In genomic region chr3:89305551-89306325, GRCm38 (mm10) we compare ENCODE assay signal across 15 mouse cellular contexts. TPM values are rescaled to one million over a fixed set of nuclear protein-coding genes. Genes with fewer than 3 reads are reported as not detected.
DNase-seq lines count a peak whose midpoint lies in the region; ATAC-seq and TF ChIP-seq lines count a peak whose summit lies in the region.
"Had no signal": no experiment of that assay in that cellular context is flagged by ENCODE, and none has a peak within 500 bp of the region (broad histone marks: within the 10 kb centered on the region; RNA-seq: fewer than 3 reads in every experiment).

No protein-coding gene starts in this region.

- no peak overlapping the region for H3K27ac ChIP-seq in heart, embryonic 16.5 days (ENCODE audit: low read length)
- H3K27ac ChIP-seq in midbrain, embryonic 10.5 days (replicated peaks) = 0 out of 2 replicates have a peak overlapping the region, but pooled peaks have one; percentile 43
- H3K27ac ChIP-seq in midbrain, embryonic 11.5 days (ENCODE audit: low read depth, low read length) = no peak overlapping the region
- H3K27ac ChIP-seq in kidney, embryonic 15.5 days = peak overlapping the region; percentile 41; the same call in 1 of the 2 replicates
- H3K27ac ChIP-seq in liver, postnatal 0 days (ENCODE audit: low read depth) = peak overlapping the region; percentile 55
- H3K27ac ChIP-seq: heart, adult 2 months; midbrain, embryonic 12.5 days; neural tube, embryonic 13.5 days had no signal

- WGBS in heart, embryonic 16.5 days = 65% methylated on average over 8 of the region's 8 CpGs
- WGBS in midbrain, embryonic 10.5 days = 68% methylated on average over 8 of the region's 8 CpGs
- WGBS in midbrain, embryonic 11.5 days = 72% methylated on average over 8 of the region's 8 CpGs
- WGBS in kidney, embryonic 15.5 days = 37% methylated on average over 8 of the region's 8 CpGs
- 65% methylated on average over 8 of the region's 8 CpGs for WGBS in liver, postnatal 0 days (ENCODE audit: insufficient replicate concordance)

- no peaks in the 10 kb centered on the region for H3K9me3 ChIP-seq in heart, embryonic 16.5 days (replicated peaks; ENCODE audit: control insufficient read depth, low read length)
- H3K9me3 ChIP-seq in midbrain, embryonic 10.5 days (replicated peaks) = no peaks in the 10 kb centered on the region
- no peaks in the 10 kb centered on the region for H3K9me3 ChIP-seq in midbrain, embryonic 11.5 days (ENCODE audit: control insufficient read depth, low read length)
- H3K9me3 ChIP-seq in kidney, embryonic 15.5 days (replicated peaks) = no peaks in the 10 kb centered on the region
- H3K9me3 ChIP-seq in liver, postnatal 0 days (ENCODE audit: low read length) = no peaks in the 10 kb centered on the region
- H3K9me3 ChIP-seq: G1E; midbrain, embryonic 12.5 days; neural tube, embryonic 13.5 days had no signal

- peak; percentile 18; the same call in 1 of the 2 replicates for ATAC-seq in heart, embryonic 16.5 days (replicated peaks; ENCODE audit: extremely low read depth, insufficient read depth, low FRiP score)
- ATAC-seq in midbrain, embryonic 11.5 days (ENCODE audit: low FRiP score) = no peak
- no peak for ATAC-seq in kidney, embryonic 15.5 days (replicated peaks; ENCODE audit: low FRiP score)
- peak; percentile 83 for ATAC-seq in liver, postnatal 0 days
- no peak for ATAC-seq in erythroid progenitor cell, adult 5-6 weeks (replicated peaks; ENCODE audit: low FRiP score, poor library complexity, severe bottlenecking)

- no peak overlapping the region for H3K9ac ChIP-seq in heart, embryonic 16.5 days (ENCODE audit: low read length)
- no peak overlapping the region for H3K9ac ChIP-seq in midbrain, embryonic 11.5 days (ENCODE audit: low read length)
- no peak overlapping the region for H3K9ac ChIP-seq in kidney, embryonic 15.5 days
- peak overlapping the region; percentile 34 for H3K9ac ChIP-seq in liver, postnatal 0 days (replicated peaks)
- H3K9ac ChIP-seq: midbrain, embryonic 12.5 days; neural tube, embryonic 13.5 days had no signal

- no peak overlapping the region for H3K4me3 ChIP-seq in heart, embryonic 16.5 days (ENCODE audit: low read length)
- no peak overlapping the region for H3K4me3 ChIP-seq in midbrain, embryonic 10.5 days
- H3K4me3 ChIP-seq in midbrain, embryonic 11.5 days (ENCODE audit: low read depth, low read length) = no peak overlapping the region
- no peak overlapping the region for H3K4me3 ChIP-seq in kidney, embryonic 15.5 days (replicated peaks)
- H3K4me3 ChIP-seq in liver, postnatal 0 days (ENCODE audit: low read depth, low read length) = no peak overlapping the region
- H3K4me3 ChIP-seq: heart, adult 2 months; midbrain, embryonic 12.5 days; neural tube, embryonic 13.5 days had no signal

- no peaks in the 10 kb centered on the region for H3K4me1 ChIP-seq in heart, embryonic 16.5 days (ENCODE audit: control insufficient read depth, insufficient read depth, low read length)
- peaks cover 18% of the 10 kb centered on the region for H3K4me1 ChIP-seq in midbrain, embryonic 10.5 days
- H3K4me1 ChIP-seq in midbrain, embryonic 11.5 days (ENCODE audit: control insufficient read depth, insufficient read depth, low read length) = no peaks in the 10 kb centered on the region
- H3K4me1 ChIP-seq in kidney, embryonic 15.5 days = peaks cover 12% of the 10 kb centered on the region
- H3K4me1 ChIP-seq in liver, postnatal 0 days (ENCODE audit: insufficient read depth) = peaks cover 5% of the 10 kb centered on the region
- H3K4me1 ChIP-seq: midbrain, embryonic 12.5 days; neural tube, embryonic 13.5 days had no signal

- H3K27me3 ChIP-seq in heart, embryonic 16.5 days (ENCODE audit: control insufficient read depth, insufficient read depth, low read length) = no peaks in the 10 kb centered on the region
- no peaks in the 10 kb centered on the region for H3K27me3 ChIP-seq in midbrain, embryonic 10.5 days (ENCODE audit: low read depth, poor library complexity, severe bottlenecking)
- H3K27me3 ChIP-seq in midbrain, embryonic 11.5 days (ENCODE audit: control insufficient read depth, insufficient read depth, low read length) = no peaks in the 10 kb centered on the region
- H3K27me3 ChIP-seq in kidney, embryonic 15.5 days = no peaks in the 10 kb centered on the region
- no peaks in the 10 kb centered on the region for H3K27me3 ChIP-seq in liver, postnatal 0 days (ENCODE audit: insufficient read depth, low read length)

- no peak overlapping the region for H3K4me2 ChIP-seq in heart, embryonic 16.5 days (ENCODE audit: low read depth, low read length)
- no peak overlapping the region for H3K4me2 ChIP-seq in midbrain, embryonic 11.5 days
- no peak overlapping the region for H3K4me2 ChIP-seq in kidney, embryonic 15.5 days
- H3K4me2 ChIP-seq in liver, postnatal 0 days (ENCODE audit: low read depth, low read length) = no peak overlapping the region
- H3K4me2 ChIP-seq: midbrain, embryonic 12.5 days; neural tube, embryonic 13.5 days had no signal

- no peak for TF ChIP-seq CTCF in liver, postnatal 0 days (IDR thresholded peaks at IDR 0.05; ENCODE audit: low read depth)

- no peaks in the 10 kb centered on the region for H3K36me3 ChIP-seq in heart, embryonic 16.5 days (ENCODE audit: control insufficient read depth, insufficient read depth)
- no peaks in the 10 kb centered on the region for H3K36me3 ChIP-seq in midbrain, embryonic 10.5 days
- H3K36me3 ChIP-seq in midbrain, embryonic 11.5 days (ENCODE audit: control insufficient read depth, insufficient read depth, low read length) = no peaks in the 10 kb centered on the region
- H3K36me3 ChIP-seq in kidney, embryonic 15.5 days = no peaks in the 10 kb centered on the region
- no peaks in the 10 kb centered on the region for H3K36me3 ChIP-seq in liver, postnatal 0 days (replicated peaks; ENCODE audit: insufficient read depth, low read length)
- H3K36me3 ChIP-seq: G1E; midbrain, embryonic 12.5 days; neural tube, embryonic 13.5 days had no signal

- no peak for DNase-seq in heart, adult 9 months (ENCODE audit: low spot score in 2 of 2)
- no peak for DNase-seq in midbrain, embryonic 10.5 days (ENCODE audit: low spot score)
- DNase-seq in midbrain, embryonic 11.5 days (ENCODE audit: low spot score, missing footprints) = no peak
- no peak for DNase-seq in liver, postnatal 0 days
- DNase-seq in Muller cell, postnatal 12 days (ENCODE audit: inconsistent ontology term) = no peak
- DNase-seq: B cell, adult 2 months; cerebellum, postnatal 36 days; heart, adult 2 months; heart, postnatal 36 days had no signal

- TF ChIP-seq EP300 in liver, postnatal 0 days (IDR thresholded peaks at IDR 0.05; ENCODE audit: low read depth) = no peak

RNA-seq across cellular contexts. Expression of gene Efna3, which starts 17.0 kb away (rescaled TPM):
- polyA plus RNA-seq in heart, embryonic 16.5 days (2015; fragmentation: Nextera tagmentation; extraction: Ambion mirVana) = 0.89 and 1.1 TPM in 2 replicates
- polyA plus RNA-seq in midbrain, embryonic 10.5 days (2016; fragmentation: Nextera tagmentation; extraction: Ambion mirVana) = 3.9 and 7.0 TPM in 2 replicates
- 4.6 and 6.4 TPM in 2 replicates for polyA plus RNA-seq in midbrain, embryonic 11.5 days (2014; fragmentation: Nextera tagmentation; extraction: Ambion mirVana)
- polyA plus RNA-seq in kidney, embryonic 15.5 days (2015; fragmentation: Nextera tagmentation; extraction: Ambion mirVana) = 9.3 and 11.9 TPM in 2 replicates
- not detected in 2 replicates for polyA plus RNA-seq in liver, postnatal 0 days (2015; fragmentation: Nextera tagmentation; extraction: Ambion mirVana)
- total RNA-seq in erythroid progenitor cell, adult 5-6 weeks (2015; ENCODE audit: low replicate concordance) = not detected in 2 replicates
- not detected in 2 replicates for total RNA-seq in erythroid progenitor cell, adult 5-6 weeks (2017; ENCODE audit: low replicate concordance)
- total RNA-seq: G1E; heart, adult 2 months; heart, postnatal 36 days had no signal
- polyA plus RNA-seq: G1E; heart, adult 2 months had no signal

RNA-seq across cellular contexts. Expression of gene Efna1, which starts 24.8 kb away (rescaled TPM):
- polyA plus RNA-seq in heart, embryonic 16.5 days (2015; fragmentation: Nextera tagmentation; extraction: Ambion mirVana) = 34.4 and 45.5 TPM in 2 replicates
- 11.8 TPM in 2 replicates for polyA plus RNA-seq in midbrain, embryonic 10.5 days (2016; fragmentation: Nextera tagmentation; extraction: Ambion mirVana)
- 12.2 and 12.5 TPM in 2 replicates for polyA plus RNA-seq in midbrain, embryonic 11.5 days (2014; fragmentation: Nextera tagmentation; extraction: Ambion mirVana)
- polyA plus RNA-seq in kidney, embryonic 15.5 days (2015; fragmentation: Nextera tagmentation; extraction: Ambion mirVana) = 66.0 and 66.6 TPM in 2 replicates
- polyA plus RNA-seq in liver, postnatal 0 days (2015; fragmentation: Nextera tagmentation; extraction: Ambion mirVana) = 22.1 and 27.8 TPM in 2 replicates
- not detected in 2 replicates for total RNA-seq in erythroid progenitor cell, adult 5-6 weeks (2015; ENCODE audit: low replicate concordance)
- total RNA-seq in erythroid progenitor cell, adult 5-6 weeks (2017; ENCODE audit: low replicate concordance) = not detected in 2 replicates
- polyA plus RNA-seq: G1E had no signal

RNA-seq across cellular contexts. Expression of gene Efna4, which starts 32.1 kb away (rescaled TPM):
- 5.2 and 7.3 TPM in 2 replicates for polyA plus RNA-seq in heart, embryonic 16.5 days (2015; fragmentation: Nextera tagmentation; extraction: Ambion mirVana)
- 20.5 and 21.9 TPM in 2 replicates for polyA plus RNA-seq in midbrain, embryonic 10.5 days (2016; fragmentation: Nextera tagmentation; extraction: Ambion mirVana)
- 15.3 and 17.5 TPM in 2 replicates for polyA plus RNA-seq in midbrain, embryonic 11.5 days (2014; fragmentation: Nextera tagmentation; extraction: Ambion mirVana)
- 29.8 and 31.5 TPM in 2 replicates for polyA plus RNA-seq in kidney, embryonic 15.5 days (2015; fragmentation: Nextera tagmentation; extraction: Ambion mirVana)
- polyA plus RNA-seq in liver, postnatal 0 days (2015; fragmentation: Nextera tagmentation; extraction: Ambion mirVana) = 0.36 and 0.56 TPM in 2 replicates
- not detected in 2 replicates for total RNA-seq in erythroid progenitor cell, adult 5-6 weeks (2015; ENCODE audit: low replicate concordance)
- total RNA-seq in erythroid progenitor cell, adult 5-6 weeks (2017; ENCODE audit: low replicate concordance) = not detected in 2 replicates
- total RNA-seq: G1E had no signal
- polyA plus RNA-seq: G1E had no signal

RNA-seq across cellular contexts. Expression of gene Slc50a1, which starts 35.4 kb away (rescaled TPM):
- 44.8 and 51.1 TPM in 2 replicates for polyA plus RNA-seq in heart, embryonic 16.5 days (2015; fragmentation: Nextera tagmentation; extraction: Ambion mirVana)
- 29.8 and 34.3 TPM in 2 replicates for polyA plus RNA-seq in midbrain, embryonic 10.5 days (2016; fragmentation: Nextera tagmentation; extraction: Ambion mirVana)
- 33.0 and 34.7 TPM in 2 replicates for polyA plus RNA-seq in midbrain, embryonic 11.5 days (2014; fragmentation: Nextera tagmentation; extraction: Ambion mirVana)
- polyA plus RNA-seq in kidney, embryonic 15.5 days (2015; fragmentation: Nextera tagmentation; extraction: Ambion mirVana) = 58.0 and 59.9 TPM in 2 replicates
- 18.3 and 19.6 TPM in 2 replicates for polyA plus RNA-seq in liver, postnatal 0 days (2015; fragmentation: Nextera tagmentation; extraction: Ambion mirVana)
- total RNA-seq in erythroid progenitor cell, adult 5-6 weeks (2015; ENCODE audit: low replicate concordance) = 17.7 and 35.6 TPM in 2 replicates
- 3.7 and 9.7 TPM in 2 replicates for total RNA-seq in erythroid progenitor cell, adult 5-6 weeks (2017; ENCODE audit: low replicate concordance)
- polyA plus RNA-seq: G1E had no signal

RNA-seq across cellular contexts. Expression of gene Adam15, which starts 44.1 kb away (rescaled TPM):
- 61.5 and 73.6 TPM in 2 replicates for polyA plus RNA-seq in heart, embryonic 16.5 days (2015; fragmentation: Nextera tagmentation; extraction: Ambion mirVana)
- polyA plus RNA-seq in midbrain, embryonic 10.5 days (2016; fragmentation: Nextera tagmentation; extraction: Ambion mirVana) = 30.5 and 34.9 TPM in 2 replicates
- polyA plus RNA-seq in midbrain, embryonic 11.5 days (2014; fragmentation: Nextera tagmentation; extraction: Ambion mirVana) = 17.0 and 18.7 TPM in 2 replicates
- 73.4 and 84.3 TPM in 2 replicates for polyA plus RNA-seq in kidney, embryonic 15.5 days (2015; fragmentation: Nextera tagmentation; extraction: Ambion mirVana)
- polyA plus RNA-seq in liver, postnatal 0 days (2015; fragmentation: Nextera tagmentation; extraction: Ambion mirVana) = 9.1 and 9.2 TPM in 2 replicates
- 6.5 and 13.8 TPM in 2 replicates for total RNA-seq in erythroid progenitor cell, adult 5-6 weeks (2015; ENCODE audit: low replicate concordance)
- total RNA-seq in erythroid progenitor cell, adult 5-6 weeks (2017; ENCODE audit: low replicate concordance) = 0.77 and 3.5 TPM in 2 replicates

Comparison
In these comparisons a context has a peak if more than half of its experiments do, and no peak if none do; other contexts are left out.
1. H3K27ac ChIP-seq: peak in midbrain, embryonic 10.5 days (single experiment), kidney, embryonic 15.5 days (single experiment) and liver, postnatal 0 days (single experiment); none in heart, embryonic 16.5 days (single experiment) and midbrain, embryonic 11.5 days (single experiment).
2. ATAC-seq: peak in heart, embryonic 16.5 days (single experiment) and liver, postnatal 0 days (single experiment); none in midbrain, embryonic 11.5 days (single experiment), kidney, embryonic 15.5 days (single experiment) and erythroid progenitor cell, adult 5-6 weeks (single experiment).